Mouse (Mus musculus): ENCODE measurements around the gene Scaf4.

Scaf4 gene

GRCm38 (mm10) chr16:90199174-90199573, 85.1 kb downstream of the Scaf4 start:
- DNase-seq (ENCODE audit: low read depth): peak; percentile 72

GRCm38 (mm10) chr16:90198626-90199025, 85.7 kb downstream of the Scaf4 start:
- DNase-seq (ENCODE audit: low read depth): no peak

GRCm38 (mm10) chr16:90197337-90197973, 86.8 kb downstream of the Scaf4 start:
- peak; percentile 98 for DNase-seq (ENCODE audit: low read depth)

GRCm38 (mm10) chr16:90196688-90197240, 87.5 kb downstream of the Scaf4 start:
- peak; percentile 84 for DNase-seq (ENCODE audit: low read depth)

- no peak for DNase-seq (ENCODE audit: low read depth)
Observed at GRCm38 (mm10) chr16:90193719-90194118, 90.6 kb downstream of the Scaf4 start.

GRCm38 (mm10) chr16:90191289-90191688, 93.0 kb downstream of the Scaf4 start:
- DNase-seq (ENCODE audit: low read depth): no peak

GRCm38 (mm10) chr16:90187453-90187852, 96.8 kb downstream of the Scaf4 start:
- peak; percentile 95 for DNase-seq (ENCODE audit: low read depth)

GRCm38 (mm10) chr16:90185928-90186588, 98.2 kb downstream of the Scaf4 start:
- peak; percentile 87 for DNase-seq (ENCODE audit: low read depth)

GRCm38 (mm10) chr16:90184135-90184534, 100.2 kb downstream of the Scaf4 start:
- no peak for DNase-seq (ENCODE audit: low read depth)

GRCm38 (mm10) chr16:90181673-90182072, 102.6 kb downstream of the Scaf4 start:
- DNase-seq (ENCODE audit: low read depth): no peak

- DNase-seq (ENCODE audit: low read depth): peak; percentile 85
Observed at GRCm38 (mm10) chr16:90180975-90181374, 103.3 kb downstream of the Scaf4 start.

GRCm38 (mm10) chr16:90179892-90180291, 104.4 kb downstream of the Scaf4 start:
- no peak for DNase-seq (ENCODE audit: low read depth)

GRCm38 (mm10) chr16:90178404-90178803, 105.9 kb downstream of the Scaf4 start:
- no peak for DNase-seq (ENCODE audit: low read depth)

- DNase-seq (ENCODE audit: low read depth): peak; percentile 100
Observed at GRCm38 (mm10) chr16:90177425-90177824, 106.9 kb downstream of the Scaf4 start.

GRCm38 (mm10) chr16:90176472-90176871, 107.8 kb downstream of the Scaf4 start:
- DNase-seq (ENCODE audit: low read depth): peak; percentile 45

Data from 416B (cell line).